Mouse (Mus musculus): ENCODE measurements around the gene Znrf1. TPM values are rescaled to one million over a fixed set of nuclear protein-coding genes. Genes with fewer than 3 reads are reported as not detected.
A peak's percentile ranks its signal among the peaks of the same experiment; 100 is the strongest.
"Not testable (repeated sequence)": the region's sequence is repeated elsewhere in the genome, so short reads cannot be mapped to it uniquely, and the experiment has no call there.

The Znrf1 gene
- total RNA-seq, 2 experiments from 2014 or later, result 55.6 TPM

DNA sequence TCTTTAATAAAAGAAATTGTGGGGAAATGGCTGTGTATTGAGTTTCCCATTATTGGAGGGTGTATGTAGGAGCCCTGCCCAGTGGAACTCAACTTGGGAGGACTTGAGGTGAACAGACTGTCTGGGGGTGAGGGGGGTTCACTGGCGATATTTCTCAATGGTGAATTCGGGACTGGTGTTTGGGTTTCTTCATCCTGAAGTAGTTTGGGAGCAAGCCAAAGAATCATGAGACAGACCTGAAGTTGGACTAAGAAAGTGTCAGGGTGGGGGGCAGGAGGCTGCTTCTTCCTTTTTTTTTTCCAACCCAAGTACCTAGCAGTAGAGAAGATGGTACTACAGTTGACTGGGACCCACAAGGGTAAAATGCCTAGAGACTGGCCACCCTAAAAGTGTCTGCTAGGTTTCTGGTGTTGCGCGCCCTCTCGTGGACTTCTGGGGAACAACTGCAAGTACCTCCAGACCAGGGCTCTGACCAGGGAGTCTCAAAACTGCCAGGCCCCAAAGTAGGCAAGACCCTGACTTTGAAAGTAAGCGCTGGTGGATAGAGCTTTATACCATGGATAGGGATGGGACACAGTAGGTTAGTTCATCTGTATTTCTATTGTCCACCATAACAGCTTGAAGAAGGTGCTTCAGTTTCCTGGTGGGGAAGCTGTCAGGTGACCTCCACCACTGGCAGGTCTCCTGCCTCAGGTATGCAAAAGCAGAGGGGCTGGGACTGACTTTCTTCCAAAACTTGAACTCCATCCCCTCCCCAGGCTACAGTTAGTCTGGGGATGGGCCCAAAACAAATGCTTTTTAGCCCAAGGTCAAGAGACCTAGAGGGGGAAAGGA, 90.0 kb downstream of the Znrf1 start:
- intact Hi-C loops (cut with DNase I), result loop anchor here (1.0 kb wide), 1 partner anchor 90 kb away; the partner anchor contains the start of gene Znrf1
- peak; percentile 66 to 75 for DNase-seq

GRCm38 (mm10) chr8:111626528-111626820, 90.6 kb downstream of the Znrf1 start:
- DNase-seq, result no peak
- intact Hi-C loops (cut with DNase I), result loop anchor here (1.0 kb wide), 1 partner anchor 90 kb away; the partner anchor contains the start of gene Znrf1

GRCm38 (mm10) chr8:111626933-111627332, 91.0 kb downstream of the Znrf1 start:
- intact Hi-C loops (cut with DNase I), result loop anchor here (1.0 kb wide), 1 partner anchor 91 kb away; the partner anchor contains the start of gene Znrf1
- DNase-seq, result no peak

- intact Hi-C loops (cut with DNase I), result no loop called here
- DNase-seq, result no peak
These were observed 92.0 kb downstream of the Znrf1 start for GRCm38 (mm10) chr8:111627923-111628322.

- intact Hi-C loops (cut with DNase I), result no loop called here
- DNase-seq, result no peak
These were observed 92.5 kb downstream of the Znrf1 start for GRCm38 (mm10) chr8:111628401-111628800.

DNA sequence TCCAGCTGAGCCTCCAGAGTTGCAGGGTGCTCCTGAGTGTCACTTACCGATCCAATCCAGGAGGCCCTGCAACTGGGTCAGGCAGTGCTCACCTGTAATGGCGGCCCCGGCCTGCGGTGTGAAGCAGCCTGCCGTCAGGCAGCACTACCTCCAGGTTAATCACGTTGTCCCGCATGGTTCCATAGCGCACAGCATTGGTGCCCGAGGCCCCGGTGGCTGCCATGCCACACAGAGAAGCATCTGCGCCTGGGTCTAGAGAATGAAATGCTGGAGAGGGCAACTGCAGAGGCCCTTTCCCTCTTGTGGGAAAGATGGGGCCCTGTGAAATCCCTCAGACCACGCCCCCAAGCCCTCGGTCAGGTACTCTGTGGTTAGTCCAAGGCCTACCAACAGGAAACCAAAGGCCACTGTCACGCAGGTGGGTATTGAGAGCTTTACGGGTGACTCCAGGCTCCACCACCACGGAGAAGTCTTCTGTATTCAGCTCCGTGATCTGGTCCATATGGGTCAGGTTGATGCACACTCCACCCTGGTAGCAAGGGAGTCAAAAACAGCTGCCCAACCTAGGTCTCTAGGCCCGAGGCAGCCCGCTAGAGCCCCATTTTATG, 93.1 kb downstream of the Znrf1 start:
- intact Hi-C loops (cut with DNase I), result no loop called here
- no peak for DNase-seq

- intact Hi-C loops (cut with DNase I), result no loop called here
- DNase-seq, result peak; percentile 45 to 56
These were observed 94.2 kb downstream of the Znrf1 start, which contains the start of gene Ldhd for GRCm38 (mm10) chr8:111630105-111630521. Ldhd (minus strand) TSS chr8:111630374.

DNA sequence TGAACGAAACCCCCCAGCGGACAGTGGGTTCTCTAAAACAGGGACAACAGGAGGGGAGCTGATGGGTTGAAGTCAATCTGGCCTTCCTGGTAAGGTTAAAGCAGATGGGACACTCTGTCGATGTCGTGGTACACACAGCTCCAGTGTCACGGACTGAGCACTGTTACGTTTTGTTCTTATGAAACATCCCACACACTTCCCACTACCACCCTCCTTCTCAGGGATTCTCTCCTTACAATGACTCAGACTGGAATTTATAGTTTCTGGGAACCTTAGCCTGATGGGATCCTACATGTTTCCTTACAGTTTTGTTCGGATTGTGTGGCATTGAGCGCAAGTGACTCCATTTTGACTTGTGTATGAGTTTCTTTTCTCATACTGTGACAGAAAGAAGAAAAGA, 95.7 kb downstream of the Znrf1 start:
- no peak for DNase-seq
- intact Hi-C loops (cut with DNase I), result no loop called here

- intact Hi-C loops (cut with DNase I), result no loop called here
- no peak for DNase-seq
These were observed 97.1 kb downstream of the Znrf1 start for GRCm38 (mm10) chr8:111632976-111633375.

- DNase-seq, result no peak
- intact Hi-C loops (cut with DNase I), result no loop called here
These were observed 102.2 kb downstream of the Znrf1 start for GRCm38 (mm10) chr8:111638086-111638485.

- intact Hi-C loops (cut with DNase I), result no loop called here
- no peak for DNase-seq
These were observed 105.2 kb downstream of the Znrf1 start for GRCm38 (mm10) chr8:111641064-111641463.

GRCm38 (mm10) chr8:111642496-111642895, 106.6 kb downstream of the Znrf1 start:
- DNase-seq, result no peak
- intact Hi-C loops (cut with DNase I), result no loop called here

DNA sequence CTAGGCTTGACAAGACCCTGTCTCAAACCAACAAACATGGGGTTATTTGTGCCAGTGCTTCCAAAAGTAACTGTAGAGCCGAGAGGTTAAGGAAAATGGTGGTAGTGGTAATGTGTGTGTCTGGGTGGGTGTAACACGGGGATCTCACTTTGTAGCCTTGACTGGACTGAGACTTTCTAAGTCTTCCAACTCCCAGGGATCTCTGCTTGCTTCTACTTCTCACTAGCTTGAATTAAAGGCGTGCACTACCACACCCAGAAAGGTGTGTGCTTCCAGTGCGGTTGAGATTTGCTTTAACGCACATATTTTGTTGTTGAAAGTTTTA, 107.0 kb downstream of the Znrf1 start:
- no peak for DNase-seq
- intact Hi-C loops (cut with DNase I), result no loop called here

- intact Hi-C loops (cut with DNase I), result no loop called here
- peak; percentile 85 to 86 for DNase-seq
These were observed 107.6 kb downstream of the Znrf1 start, which contains the start of gene Zfp1 for GRCm38 (mm10) chr8:111643264-111644141. Zfp1 (plus strand) TSS chr8:111643401.

- DNase-seq; intact Hi-C loops (cut with DNase I): not testable (repeated sequence)
These were observed 108.6 kb downstream of the Znrf1 start for GRCm38 (mm10) chr8:111644286-111645051.

DNA sequence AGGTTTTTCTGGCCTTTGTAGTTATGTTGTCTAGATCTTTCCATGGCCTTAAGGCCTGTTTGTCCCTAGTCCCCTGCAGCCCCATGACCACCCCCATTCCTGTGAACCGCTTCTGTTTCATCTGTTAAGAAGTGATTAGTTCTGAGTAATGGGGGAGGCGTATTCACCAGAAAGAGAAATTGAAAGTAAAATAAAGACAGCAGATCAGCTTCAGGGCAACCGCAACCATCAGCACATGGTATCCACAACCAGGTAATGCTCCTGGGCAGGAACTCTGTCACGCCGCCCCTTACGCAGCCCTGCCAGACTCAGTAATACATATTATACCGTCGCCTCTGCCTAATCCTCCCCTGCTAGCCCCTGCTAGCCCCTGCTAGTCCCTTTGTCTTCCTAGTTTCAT, 109.8 kb downstream of the Znrf1 start:
- intact Hi-C loops (cut with DNase I), result no loop called here

DNA sequence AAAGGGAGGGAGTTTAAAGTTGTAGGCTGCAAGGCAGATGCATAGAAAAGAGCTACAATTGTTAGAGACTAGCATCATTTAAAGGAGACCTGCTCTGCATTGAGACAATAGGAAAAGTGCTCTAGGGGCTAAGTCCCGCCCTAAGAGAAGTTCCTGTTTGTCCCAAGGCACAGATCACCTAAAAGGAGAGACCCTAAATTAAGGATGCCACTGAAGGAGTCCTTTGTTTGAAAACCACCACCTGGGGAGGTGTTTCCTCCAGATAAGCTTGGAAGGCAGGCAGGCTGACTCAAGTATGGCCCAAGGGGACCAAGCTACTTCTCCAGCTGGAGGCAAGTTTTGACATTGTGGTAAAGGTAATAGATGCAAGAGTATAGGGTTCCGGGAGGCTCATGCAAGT, 112.9 kb downstream of the Znrf1 start:
- DNase-seq, result no peak
- intact Hi-C loops (cut with DNase I), result no loop called here

More for the DNA sequence above, 109.8 kb downstream of the Znrf1 start:
- DNase-seq, result no peak

- DNase-seq, result no peak
- intact Hi-C loops (cut with DNase I), result no loop called here
These were observed 114.8 kb downstream of the Znrf1 start for GRCm38 (mm10) chr8:111650651-111651050.

DNA sequence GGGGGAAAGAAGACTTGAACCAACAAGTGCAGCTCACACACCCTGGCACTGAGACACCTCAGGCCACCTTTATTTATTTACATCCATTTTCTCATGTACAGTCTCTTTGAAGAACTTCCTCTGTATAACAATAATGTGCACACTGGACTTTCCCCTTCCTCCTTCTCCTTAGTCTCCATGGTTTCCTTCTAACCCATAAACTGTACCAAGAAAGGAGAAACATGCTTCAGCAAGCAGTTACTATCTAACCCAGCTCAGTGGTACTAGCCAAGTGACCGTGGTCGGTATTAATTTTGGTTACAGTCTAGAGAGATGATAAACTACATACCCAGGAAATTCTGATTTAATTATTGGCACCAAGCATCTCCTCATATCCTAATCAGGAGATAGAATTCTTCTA, 117.6 kb downstream of the Znrf1 start:
- intact Hi-C loops (cut with DNase I), result no loop called here
- no peak for DNase-seq

DNA sequence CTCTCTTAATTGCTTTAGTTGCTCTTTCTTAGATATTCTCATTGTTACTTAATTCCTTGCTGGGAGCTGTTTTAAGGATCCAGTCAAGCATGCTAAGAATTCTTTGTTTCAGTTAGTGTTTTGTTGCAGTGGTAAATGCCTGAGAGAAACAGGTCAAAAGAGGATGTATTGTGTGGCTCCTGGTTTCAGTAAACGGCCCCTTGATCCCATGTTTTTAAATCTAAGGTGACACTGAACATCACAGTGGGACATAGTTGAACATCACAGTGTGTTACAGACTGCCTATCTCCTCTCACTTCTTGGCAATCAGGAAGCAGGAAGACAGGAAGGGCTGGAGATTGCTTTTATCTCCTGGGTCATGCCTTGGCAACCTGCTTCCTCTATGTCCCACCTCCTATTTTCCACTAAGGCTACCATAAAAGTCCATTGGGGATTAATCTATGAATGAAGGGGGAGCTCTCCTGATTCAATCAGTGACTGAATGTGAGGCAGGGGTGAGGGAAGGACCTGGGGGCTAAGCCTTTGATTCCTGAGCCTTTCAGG, 121.5 kb downstream of the Znrf1 start:
- intact Hi-C loops (cut with DNase I), result no loop called here
- no peak for DNase-seq
